Mouse (Mus musculus) spleen, adult 10 weeks (tissue): ENCODE results near the gene Hs3st3a1. TPM values are rescaled to one million over a fixed set of nuclear protein-coding genes. Genes with fewer than 3 reads are reported as not detected.

Experiments used
- polyA plus RNA-seq: library from polyadenylated mRNA; stranded (reverse); fragments of 350-450 nt; fragmentation: Illumina TruSeq; extraction: RNeasy Lipid Tissue Mini Kit (QIAGEN cat#74804); gene quantifications from one replicate; pipeline ENCODE4 v1.2.3, GENCODE M21; 2015; ENCODE audit warnings: low replicate concordance; ENCODE audit not compliant: insufficient read depth

Gene Hs3st3a1
- 5.3 TPM for polyA plus RNA-seq

DNA sequence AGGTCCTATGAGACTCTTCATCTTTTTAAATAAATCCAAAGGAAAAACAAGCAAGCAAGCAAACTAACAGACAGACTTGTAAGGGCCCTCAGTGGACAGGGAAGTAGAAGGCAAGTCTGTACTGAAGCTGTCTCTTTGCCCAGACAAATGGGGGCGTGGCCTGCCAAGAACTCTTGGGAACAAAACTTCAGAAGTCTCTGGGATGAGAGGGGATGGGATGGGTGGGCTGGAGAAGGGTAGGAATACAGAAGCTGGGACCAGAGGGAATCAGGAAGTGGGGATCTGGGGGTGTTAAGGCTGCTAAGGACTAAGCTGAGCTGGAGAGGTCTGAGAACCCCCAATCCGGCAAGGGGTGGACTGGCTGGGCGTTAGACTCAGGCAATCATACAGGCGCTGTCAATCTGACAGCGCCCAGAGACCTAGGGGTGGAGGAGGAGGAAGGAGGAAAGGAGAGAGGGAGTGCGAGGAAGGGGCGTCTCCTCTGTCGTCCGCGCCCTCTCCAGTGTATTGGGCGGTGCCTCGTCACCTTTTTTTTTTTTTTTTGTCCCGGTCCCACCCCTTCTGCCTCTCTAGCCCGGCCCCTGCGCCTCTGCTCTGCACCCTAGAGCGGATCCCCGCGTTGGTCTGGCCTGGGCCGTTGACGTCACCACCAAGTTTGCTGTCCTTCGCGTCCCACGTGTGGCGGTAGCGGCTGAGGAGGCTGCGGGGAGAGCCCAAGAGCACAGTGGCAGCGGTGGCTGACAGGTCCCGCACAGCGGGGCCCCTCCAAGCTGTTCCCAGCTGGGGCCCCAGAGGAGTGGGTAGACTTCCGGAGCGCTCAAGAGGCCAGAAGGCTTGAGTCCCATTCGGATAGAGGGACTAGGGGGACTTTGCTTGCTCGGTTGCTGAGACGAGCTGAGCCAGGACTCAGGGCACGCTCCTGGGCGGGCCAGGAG, at the start of gene Hs3st3a1:
Gene Hs3st3a1, plus strand, starts transcription at position 722 of the 935 bp plus-strand sequence.

DNA sequence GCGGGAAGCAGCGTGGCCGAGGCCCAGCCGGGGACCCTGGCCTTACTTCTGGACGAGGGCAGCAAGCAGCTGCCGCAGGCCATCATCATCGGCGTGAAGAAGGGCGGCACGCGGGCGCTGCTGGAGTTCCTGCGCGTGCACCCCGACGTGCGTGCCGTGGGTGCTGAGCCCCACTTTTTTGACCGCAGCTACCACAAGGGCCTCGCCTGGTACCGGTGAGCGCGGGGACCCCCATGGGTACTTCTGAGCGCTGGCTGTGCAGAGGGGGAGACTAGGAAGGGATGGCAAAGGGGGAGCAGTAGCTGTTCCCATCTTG, 1.2 kb downstream of the Hs3st3a1 start, which contains the start of gene F930015N05Rik:
Gene F930015N05Rik, minus strand, starts transcription at position 242 of the 316 bp plus-strand sequence.

Other genes starting within 250 kb of the Hs3st3a1 start
- gene F930015N05Rik, start 1.3 kb downstream of the Hs3st3a1 start, polyA plus RNA-seq = not detected